Mouse (Mus musculus) kidney, embryonic 16.5 days (tissue): ENCODE measurements at regions not wholly inside any gene's neighbourhood (a gene's known extent, or its start where the extent isn't known, plus 50 kb on each side); places are given as distances from the start of the nearest gene placed in this dataset.

ENCODE experiments used
- ATAC-seq: fragments of 200-750 bp; cut with Nextera tagmentation; 2 replicates; pipeline ENCODE4 v1.8.0; 2017; ENCODE audit warnings: moderate TSS enrichment; ENCODE audit not compliant: low FRiP score, low TSS enrichment
- H3K27ac ChIP-seq: fragments of 300-500 bp; sonication (generic); 2 replicates; pipeline ENCODE4 v1.5.1; 2014; ENCODE audit warnings: low read length
- H3K27me3 ChIP-seq: fragments of 300-500 bp; sonication (generic); 2 replicates; pipeline ENCODE4 v1.6.1; 2014; ENCODE audit warnings: low read length, control low read depth, mixed read lengths; ENCODE audit not compliant: insufficient read depth
- H3K36me3 ChIP-seq: fragments of 300-500 bp; sonication (generic); 2 replicates; pipeline ENCODE4 v1.6.1; 2014; ENCODE audit warnings: low read length, control low read depth, mixed read lengths; ENCODE audit not compliant: insufficient read depth
- H3K4me1 ChIP-seq: fragments of 300-500 bp; sonication (generic); 2 replicates; pipeline ENCODE4 v1.6.1; 2014; ENCODE audit warnings: low read length, control low read depth, mixed read lengths; ENCODE audit not compliant: insufficient read depth
- H3K4me2 ChIP-seq: fragments of 300-500 bp; sonication (generic); replicated peaks from 2 replicates; pipeline ENCODE4 v1.6.1; 2014; ENCODE audit warnings: low read depth, low read length
- H3K4me3 ChIP-seq: fragments of 300-500 bp; sonication (generic); 2 replicates; pipeline ENCODE4 v1.5.1; 2014; ENCODE audit warnings: mild to moderate bottlenecking, low read length
- H3K9ac ChIP-seq: fragments of 300-500 bp; sonication (generic); replicated peaks from 2 replicates; pipeline ENCODE4 v1.6.1; 2014; ENCODE audit warnings: low read length
- H3K9me3 ChIP-seq: fragments of 300-500 bp; sonication (generic); 2 replicates; pipeline ENCODE4 v1.6.1; 2016; ENCODE audit warnings: low read length, control low read depth
- WGBS: fragments of 180-500 bp; shearing (Covaris S2); extraction: QIAGEN DNeasy Blood & Tissue Kit; methylation state at CpG from one replicate; pipeline ENCODE4 v1.1.7; 2014; 5-methylcytosine and 5-hydroxymethylcytosine counted together

- Histone ChIP-seq H3K4me1 (no peaks in the 10 kb centered on the region), H3K9me3 (no peaks in the 10 kb centered on the region), H3K9ac (no peak overlapping the region), H3K4me2 (no peak overlapping the region), H3K27me3 (no peaks in the 10 kb centered on the region), H3K27ac (no peak overlapping the region), H3K4me3 (no peak overlapping the region), H3K36me3 (no peaks in the 10 kb centered on the region)
- 76% methylated on average over 16 of the region's 16 CpGs for WGBS
- no peak for ATAC-seq
Observed at GRCm38 (mm10) chr8:127706051-127706835, 642.5 kb downstream of the Pard3 start.

DNA sequence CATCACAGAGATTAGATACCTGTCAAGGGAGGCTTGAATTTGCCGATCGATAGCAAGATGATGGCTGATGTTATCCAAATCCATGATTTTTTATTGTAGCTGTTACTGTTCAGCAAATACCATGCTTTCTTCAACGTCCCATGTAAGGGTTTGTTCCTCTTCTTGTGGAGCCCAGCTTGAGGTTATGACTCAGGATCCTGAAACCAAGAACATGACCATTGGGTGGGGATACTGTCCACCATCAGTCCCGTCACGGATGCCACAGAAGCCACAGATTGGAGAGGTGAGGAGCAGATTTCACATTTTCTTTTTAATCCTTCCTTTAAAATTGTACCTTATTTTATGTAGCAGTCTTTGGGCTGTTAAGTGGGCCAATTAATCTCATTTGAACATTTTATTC is 645.7 kb downstream of the Pard3 start:
- Histone ChIP-seq H3K9me3 (no peaks in the 10 kb centered on the region), H3K36me3 (no peaks in the 10 kb centered on the region), H3K4me2 (no peak overlapping the region), H3K27ac (no peak overlapping the region), H3K9ac (no peak overlapping the region), H3K27me3 (no peaks in the 10 kb centered on the region), H3K4me1 (no peaks in the 10 kb centered on the region), H3K4me3 (no peak overlapping the region)
- ATAC-seq, result no peak
- 89% methylated on average over 5 of the region's 5 CpGs for WGBS

- 81% methylated on average over 1 of the region's 1 CpGs for WGBS
- Histone ChIP-seq H3K4me2 (no peak overlapping the region), H3K36me3 (no peaks in the 10 kb centered on the region), H3K9ac (no peak overlapping the region), H3K27me3 (no peaks in the 10 kb centered on the region), H3K4me3 (no peak overlapping the region), H3K9me3 (no peaks in the 10 kb centered on the region), H3K4me1 (peaks cover 18% of the 10 kb centered on the region), H3K27ac (no peak overlapping the region)
- no peak for ATAC-seq
Observed at GRCm38 (mm10) chr8:127715097-127715496, 643.3 kb upstream of the Nrp1 start.

GRCm38 (mm10) chr8:127717969-127718368 is 640.4 kb upstream of the Nrp1 start:
- peaks cover 29% of the 10 kb centered on the region for H3K4me1 ChIP-seq
- no peak overlapping the region for H3K9ac ChIP-seq
- no peak overlapping the region for H3K4me2 ChIP-seq
- H3K27ac ChIP-seq, result no peak overlapping the region
- ATAC-seq, result peak; percentile 33; the same call in 1 of the 2 replicates
- H3K4me3 ChIP-seq, result no peak overlapping the region
- no peaks in the 10 kb centered on the region for H3K9me3 ChIP-seq
- no peaks in the 10 kb centered on the region for H3K36me3 ChIP-seq
- no peaks in the 10 kb centered on the region for H3K27me3 ChIP-seq

GRCm38 (mm10) chr8:127719881-127720280 is 638.5 kb upstream of the Nrp1 start:
- ATAC-seq, result 0 out of 2 replicates have a peak, but pooled peaks have one; percentile 39
- no peaks in the 10 kb centered on the region for H3K9me3 ChIP-seq
- H3K9ac ChIP-seq, result no peak overlapping the region
- H3K27me3 ChIP-seq, result no peaks in the 10 kb centered on the region
- no peaks in the 10 kb centered on the region for H3K36me3 ChIP-seq
- H3K4me2 ChIP-seq, result peak overlapping the region; percentile 37; the same call in 1 of the 2 replicates
- H3K4me3 ChIP-seq, result no peak overlapping the region
- 15% methylated on average over 6 of the region's 6 CpGs for WGBS
- peaks cover 29% of the 10 kb centered on the region for H3K4me1 ChIP-seq
- H3K27ac ChIP-seq, result peak overlapping the region; percentile 49; the same call in 1 of the 2 replicates

GRCm38 (mm10) chr8:127720593-127721290 is 637.7 kb upstream of the Nrp1 start:
- peak overlapping the region; percentile 20; the same call in 1 of the 2 replicates for H3K4me3 ChIP-seq

GRCm38 (mm10) chr8:127721624-127722023 is 636.8 kb upstream of the Nrp1 start:
- 26% methylated on average over 1 of the region's 1 CpGs for WGBS

More at GRCm38 (mm10) chr8:127720593-127721290, 637.7 kb upstream of the Nrp1 start:
- WGBS, result 18% methylated on average over 6 of the region's 6 CpGs
- Histone ChIP-seq H3K27me3 (no peaks in the 10 kb centered on the region), H3K9me3 (no peaks in the 10 kb centered on the region), H3K4me2 (peak overlapping the region; percentile 37), H3K4me1 (peaks cover 29% of the 10 kb centered on the region), H3K27ac (peak overlapping the region; percentile 49), H3K36me3 (no peaks in the 10 kb centered on the region), H3K9ac (peak overlapping the region; percentile 20; the same call in 1 of the 2 replicates)
- peak; percentile 74; the same call in 1 of the 2 replicates for ATAC-seq

DNA sequence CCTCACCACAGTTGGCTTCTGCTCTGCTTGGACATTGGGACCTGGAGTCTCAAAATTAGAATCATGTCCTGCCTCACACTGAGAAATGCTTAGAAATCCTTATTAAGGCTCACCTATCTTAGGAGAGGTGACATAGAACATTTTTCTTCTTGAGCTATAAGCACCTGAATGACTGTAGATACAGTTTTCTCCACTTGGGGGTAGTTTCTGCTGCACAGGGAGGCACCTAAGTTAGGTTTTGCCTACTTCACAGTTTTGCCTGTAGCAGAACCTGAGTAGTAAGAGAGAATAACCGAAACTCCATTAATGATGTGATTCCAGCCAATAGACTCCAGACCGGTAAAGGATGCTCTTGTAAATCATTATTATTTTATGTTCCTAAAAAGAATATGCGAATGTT is 624.3 kb upstream of the Nrp1 start:
- H3K9ac ChIP-seq, result no peak overlapping the region
- H3K4me3 ChIP-seq, result no peak overlapping the region
- no peaks in the 10 kb centered on the region for H3K9me3 ChIP-seq
- 85% methylated on average over 3 of the region's 3 CpGs for WGBS
- no peaks in the 10 kb centered on the region for H3K4me1 ChIP-seq
- H3K4me2 ChIP-seq, result no peak overlapping the region
- no peak for ATAC-seq
- H3K27ac ChIP-seq, result no peak overlapping the region
- H3K36me3 ChIP-seq, result no peaks in the 10 kb centered on the region
- no peaks in the 10 kb centered on the region for H3K27me3 ChIP-seq

More at GRCm38 (mm10) chr8:127721624-127722023, 636.8 kb upstream of the Nrp1 start:
- H3K27ac ChIP-seq, result no peak overlapping the region
- H3K36me3 ChIP-seq, result no peaks in the 10 kb centered on the region
- H3K4me2 ChIP-seq, result no peak overlapping the region
- no peaks in the 10 kb centered on the region for H3K9me3 ChIP-seq
- no peak overlapping the region for H3K4me3 ChIP-seq
- no peaks in the 10 kb centered on the region for H3K27me3 ChIP-seq
- no peak for ATAC-seq
- no peak overlapping the region for H3K9ac ChIP-seq
- peaks cover 29% of the 10 kb centered on the region for H3K4me1 ChIP-seq

GRCm38 (mm10) chr8:127742236-127742635 is 616.2 kb upstream of the Nrp1 start:
- no peak overlapping the region for H3K4me3 ChIP-seq
- H3K9ac ChIP-seq, result no peak overlapping the region
- H3K4me1 ChIP-seq, result no peaks in the 10 kb centered on the region
- H3K27ac ChIP-seq, result no peak overlapping the region
- H3K27me3 ChIP-seq, result no peaks in the 10 kb centered on the region
- no peaks in the 10 kb centered on the region for H3K36me3 ChIP-seq
- no peak for ATAC-seq
- H3K9me3 ChIP-seq, result no peaks in the 10 kb centered on the region
- no peak overlapping the region for H3K4me2 ChIP-seq
- WGBS, result 91% methylated on average over 6 of the region's 6 CpGs

DNA sequence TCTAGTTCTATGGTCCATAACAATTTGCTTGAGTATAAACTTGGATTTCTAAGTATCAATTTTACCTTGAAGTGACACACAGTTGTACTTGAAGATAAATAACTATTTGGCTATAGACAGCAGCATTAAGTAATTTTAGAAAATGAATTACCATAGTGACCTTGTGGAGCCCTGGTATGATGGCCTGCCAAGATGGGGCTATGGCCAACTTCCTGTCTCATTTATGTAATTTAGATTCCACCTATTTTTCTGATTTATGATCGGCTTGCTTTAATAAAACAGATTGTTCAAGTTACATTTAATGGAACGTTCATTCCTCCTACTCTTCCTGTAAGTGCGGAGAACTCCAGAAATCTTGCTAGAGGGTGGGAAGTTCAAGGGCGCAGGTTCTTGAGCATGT is 613.2 kb upstream of the Nrp1 start:
- ATAC-seq, result no peak
- H3K4me1 ChIP-seq, result no peaks in the 10 kb centered on the region
- 66% methylated on average over 4 of the region's 4 CpGs for WGBS

More for the DNA sequence above, 613.2 kb upstream of the Nrp1 start:
- Histone ChIP-seq H3K9me3 (no peaks in the 10 kb centered on the region), H3K4me3 (no peak overlapping the region), H3K27ac (no peak overlapping the region), H3K4me2 (no peak overlapping the region), H3K9ac (no peak overlapping the region), H3K36me3 (no peaks in the 10 kb centered on the region), H3K27me3 (no peaks in the 10 kb centered on the region)
